Mouse (Mus musculus): Measurements from ENCODE around the gene Acad12. TPM values are rescaled to one million over a fixed set of nuclear protein-coding genes. Genes with fewer than 3 reads are reported as not detected.
A peak's percentile ranks its signal among the peaks of the same experiment; 100 is the strongest.

Acad12 gene
- polyA plus RNA-seq, 1 experiment = 5.3 TPM

DNA sequence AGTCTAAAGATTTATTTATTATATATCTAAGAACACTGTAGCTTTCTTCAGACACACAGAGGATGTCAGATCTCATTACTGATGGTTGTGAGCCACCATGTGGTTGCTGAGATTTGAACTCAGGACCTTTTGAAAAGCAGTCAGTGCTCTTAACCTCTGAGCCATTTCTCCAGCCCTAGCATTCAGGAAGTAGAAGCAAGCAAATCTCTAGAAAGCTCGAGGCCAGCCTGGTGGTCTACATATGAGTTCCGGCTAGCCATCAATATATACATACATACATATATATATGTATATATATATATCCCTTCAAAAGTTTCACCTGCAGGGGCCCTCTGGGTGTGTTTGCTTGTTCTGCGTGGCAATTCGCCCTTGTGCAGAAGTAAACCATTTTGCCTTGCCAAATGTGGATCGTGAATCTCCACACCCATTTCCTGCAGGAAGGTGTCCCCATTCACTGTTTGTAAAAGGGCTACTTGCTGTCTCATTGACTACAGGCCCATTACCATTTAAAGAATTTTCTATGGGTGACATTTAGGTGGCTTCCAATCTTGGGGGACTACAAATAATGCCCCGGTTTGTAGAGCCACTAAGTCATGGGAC lies 23.9 kb downstream of the Acad12 start:
- H3K4me1 ChIP-seq (ENCODE audit: control insufficient read depth, insufficient read depth, low read length) = no peaks in the 10 kb centered on the region
- 92% methylated on average over 6 of the region's 6 CpGs for WGBS
- DNase-seq = no peak
- TF ChIP-seq CTCF (IDR thresholded peaks at IDR 0.05; ENCODE audit: borderline replicate concordance, insufficient read depth, low read depth, low read length) (no peak), POLR2A (IDR thresholded peaks at IDR 0.05; ENCODE audit: borderline replicate concordance, insufficient read depth, low read length) (no peak)
- no peaks in the 10 kb centered on the region for H3K27me3 ChIP-seq (ENCODE audit: control insufficient read depth, insufficient read depth, low read length)
- H3K4me3 ChIP-seq (replicated peaks; ENCODE audit: insufficient read depth, low read depth, low read length) = no peak overlapping the region
- H3K27ac ChIP-seq (ENCODE audit: insufficient read depth, low read length) = no peak overlapping the region

DNA sequence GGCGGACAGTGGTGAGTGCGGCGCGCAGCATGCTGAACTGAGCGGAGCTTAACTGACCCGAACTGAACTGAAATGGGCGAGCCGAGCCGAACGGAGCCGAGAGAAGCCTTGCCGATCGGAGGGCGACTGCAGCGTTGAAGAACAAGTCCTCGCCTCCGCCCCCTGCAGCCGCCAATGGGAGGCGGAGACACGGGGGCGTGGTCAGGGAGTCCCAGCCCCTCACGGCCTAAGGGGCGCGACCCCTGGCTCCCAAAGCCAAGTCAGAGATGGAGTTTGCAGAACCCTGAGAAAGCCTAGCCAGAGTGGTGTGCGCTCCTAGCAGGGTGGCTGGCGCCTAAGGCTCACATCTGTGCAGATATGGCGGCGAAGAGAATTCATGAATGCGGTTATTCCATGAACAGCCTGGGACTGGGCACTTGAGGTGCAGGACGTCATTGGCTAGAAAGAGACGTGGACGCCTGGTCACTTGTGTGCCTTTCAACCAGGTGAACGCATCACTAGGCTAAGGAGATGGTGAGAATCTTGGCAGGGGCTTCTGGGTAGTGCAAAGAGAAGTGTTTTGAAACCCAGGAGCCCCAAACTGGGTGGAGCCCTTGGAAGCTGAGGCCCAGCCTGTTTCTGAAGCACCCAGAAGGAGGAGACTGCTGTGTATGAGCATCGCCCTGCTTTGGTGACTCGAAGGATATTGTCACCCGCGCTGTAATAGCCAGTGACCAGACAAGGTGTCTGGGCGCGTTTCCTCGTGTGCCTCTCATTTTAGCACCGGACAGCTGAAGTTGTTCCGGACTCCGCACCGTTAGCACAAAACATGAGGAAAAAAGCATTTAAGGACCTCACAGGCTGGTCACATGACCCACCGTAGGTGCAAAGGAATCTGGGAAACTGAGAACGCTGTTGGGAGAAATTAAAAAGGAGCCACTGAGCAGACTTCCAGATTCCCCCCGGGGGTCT lies 25.0 kb downstream of the Acad12 start, which contains the start of gene Aldh2:
TSS of gene Aldh2 (minus strand) at position 374 of the 951 bp plus-strand sequence.
- H3K27ac ChIP-seq (ENCODE audit: insufficient read depth, low read length) = no peak within 1 kb of the TSS
- peak; percentile 63 for DNase-seq
- no peak; the same call in 1 of the 2 replicates for TF ChIP-seq POLR2A (IDR thresholded peaks at IDR 0.05; ENCODE audit: borderline replicate concordance, insufficient read depth, low read length)
- TF ChIP-seq CTCF (IDR thresholded peaks at IDR 0.05; ENCODE audit: borderline replicate concordance, insufficient read depth, low read depth, low read length) = no peak
- WGBS = 3% methylated on average over 47 of the region's 47 CpGs
- no peaks in the 10 kb centered on the region for H3K4me1 ChIP-seq (ENCODE audit: control insufficient read depth, insufficient read depth, low read length)
- H3K27me3 ChIP-seq (ENCODE audit: control insufficient read depth, insufficient read depth, low read length) = no peaks in the 10 kb centered on the region
- peak within 1 kb of the TSS; percentile 68 for H3K4me3 ChIP-seq (replicated peaks; ENCODE audit: insufficient read depth, low read depth, low read length)

DNA sequence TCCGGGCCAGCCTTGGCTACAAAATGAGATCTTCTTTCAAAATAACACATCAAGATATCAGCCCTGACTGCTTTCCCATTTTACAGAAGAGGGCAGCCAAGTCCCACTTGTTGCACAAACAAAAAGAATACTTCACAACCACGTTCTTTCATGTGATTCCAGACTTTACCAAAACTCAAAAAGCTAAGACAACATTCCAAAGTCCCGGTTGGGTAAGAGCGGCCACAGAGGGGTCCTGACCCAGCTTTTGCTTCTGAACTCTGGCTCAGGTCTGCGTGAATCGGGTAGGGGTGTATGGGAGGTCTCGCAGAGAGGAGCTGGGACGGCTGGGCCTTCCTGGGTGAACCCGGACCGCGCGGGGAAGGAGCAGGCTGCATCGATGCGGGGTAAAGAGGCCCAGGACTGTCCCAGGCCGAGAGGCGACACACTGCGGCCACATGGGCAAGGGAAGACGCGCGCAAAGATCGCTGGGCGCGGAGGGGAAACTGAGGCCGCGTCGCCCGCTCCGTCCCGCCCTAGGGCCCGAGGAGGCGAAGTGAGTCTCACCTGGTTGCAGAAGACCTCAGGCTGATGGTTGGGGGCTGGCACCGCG lies 25.8 kb downstream of the Acad12 start:
- Histone ChIP-seq H3K4me1 (ENCODE audit: control insufficient read depth, insufficient read depth, low read length) (no peaks in the 10 kb centered on the region), H3K27ac (ENCODE audit: insufficient read depth, low read length) (no peak overlapping the region), H3K27me3 (ENCODE audit: control insufficient read depth, insufficient read depth, low read length) (no peaks in the 10 kb centered on the region), H3K4me3 (replicated peaks; ENCODE audit: insufficient read depth, low read depth, low read length) (peak overlapping the region; percentile 68)
- whole genome bisulfite sequencing = 7% methylated on average over 33 of the region's 33 CpGs
- TF ChIP-seq CTCF (IDR thresholded peaks at IDR 0.05; ENCODE audit: borderline replicate concordance, insufficient read depth, low read depth, low read length) (no peak), POLR2A (IDR thresholded peaks at IDR 0.05; ENCODE audit: borderline replicate concordance, insufficient read depth, low read length) (no peak)
- DNase-seq = no peak

DNA sequence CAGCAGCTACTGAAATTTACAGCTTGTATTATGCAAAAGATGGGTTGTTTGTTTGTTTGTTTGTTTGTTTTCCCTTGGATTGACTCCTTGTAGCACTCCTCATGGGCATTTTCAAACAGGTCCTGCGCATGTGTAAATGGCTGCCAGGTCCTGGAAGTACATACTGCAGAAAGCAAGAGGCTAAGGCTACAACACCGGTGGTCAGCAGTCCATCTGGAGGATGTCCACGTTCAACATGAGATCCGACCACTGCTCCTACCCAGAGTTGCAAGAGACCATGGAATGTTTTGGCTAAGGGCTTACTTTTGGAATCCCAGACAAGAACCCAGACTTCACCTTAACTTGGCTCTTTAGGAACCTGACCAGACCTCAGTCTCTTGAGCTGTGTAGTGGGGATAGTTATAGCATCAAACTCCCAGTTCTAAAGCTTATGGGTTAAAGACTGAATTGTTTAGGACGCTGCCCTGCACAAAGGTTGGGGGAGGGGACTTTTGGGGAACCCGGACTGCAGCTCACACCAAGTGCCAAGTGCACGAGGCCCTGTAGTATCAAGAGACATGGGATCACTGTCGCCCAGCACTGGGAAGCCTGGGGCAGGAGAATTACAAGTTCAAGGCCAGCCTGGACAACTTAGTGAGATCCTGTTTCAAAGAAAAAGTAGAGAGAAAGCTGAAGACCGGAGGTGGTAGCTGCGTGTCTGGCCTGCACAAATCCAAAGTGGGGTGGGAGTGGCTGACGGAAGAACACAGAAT lies 26.5 kb downstream of the Acad12 start:
- H3K27me3 ChIP-seq (ENCODE audit: control insufficient read depth, insufficient read depth, low read length) = no peaks in the 10 kb centered on the region
- H3K4me1 ChIP-seq (ENCODE audit: control insufficient read depth, insufficient read depth, low read length) = no peaks in the 10 kb centered on the region
- no peak overlapping the region for H3K4me3 ChIP-seq (replicated peaks; ENCODE audit: insufficient read depth, low read depth, low read length)
- DNase-seq = no peak
- TF ChIP-seq POLR2A (IDR thresholded peaks at IDR 0.05; ENCODE audit: borderline replicate concordance, insufficient read depth, low read length) (no peak), CTCF (IDR thresholded peaks at IDR 0.05; ENCODE audit: borderline replicate concordance, insufficient read depth, low read depth, low read length) (no peak)
- H3K27ac ChIP-seq (ENCODE audit: insufficient read depth, low read length) = no peak overlapping the region
- 66% methylated on average over 11 of the region's 11 CpGs for WGBS

DNA sequence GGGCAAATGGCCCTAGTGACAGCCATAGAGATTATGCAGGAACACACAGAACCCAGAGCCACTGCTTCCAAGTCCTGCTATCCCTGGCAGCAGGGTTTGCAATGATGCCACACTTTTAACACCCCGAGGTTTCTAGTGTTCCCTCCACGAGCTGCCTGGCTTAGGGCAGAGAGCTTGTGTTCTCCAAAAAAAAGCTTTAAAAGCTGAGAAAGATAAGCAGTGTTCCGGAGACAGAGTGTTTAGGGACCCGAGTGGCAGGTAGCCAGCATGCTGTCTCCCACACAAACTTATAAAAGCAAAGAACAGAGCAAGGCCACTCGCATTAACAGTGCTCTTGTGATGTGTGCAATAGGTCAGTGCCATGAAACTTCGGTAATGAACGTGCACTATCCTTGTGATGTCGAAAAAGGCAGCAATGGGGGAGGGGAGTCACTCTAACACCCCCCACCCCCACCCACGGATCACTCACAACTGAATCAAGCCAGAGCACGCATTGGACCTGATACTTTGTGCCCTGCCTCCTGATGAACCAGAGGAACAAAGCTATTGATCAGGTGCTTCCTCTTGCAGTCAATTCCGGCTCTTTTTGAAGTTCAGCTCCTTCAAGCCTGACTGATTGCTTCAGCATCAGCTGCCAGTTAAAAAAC lies 27.2 kb downstream of the Acad12 start:
- TF ChIP-seq POLR2A (IDR thresholded peaks at IDR 0.05; ENCODE audit: borderline replicate concordance, insufficient read depth, low read length) = no peak
- no peak for TF ChIP-seq CTCF (IDR thresholded peaks at IDR 0.05; ENCODE audit: borderline replicate concordance, insufficient read depth, low read depth, low read length)
- Histone ChIP-seq H3K4me1 (ENCODE audit: control insufficient read depth, insufficient read depth, low read length) (no peaks in the 10 kb centered on the region), H3K27ac (ENCODE audit: insufficient read depth, low read length) (no peak overlapping the region), H3K27me3 (ENCODE audit: control insufficient read depth, insufficient read depth, low read length) (no peaks in the 10 kb centered on the region), H3K4me3 (replicated peaks; ENCODE audit: insufficient read depth, low read depth, low read length) (no peak overlapping the region)
- DNase-seq = no peak
- 63% methylated on average over 11 of the region's 11 CpGs for WGBS

DNA sequence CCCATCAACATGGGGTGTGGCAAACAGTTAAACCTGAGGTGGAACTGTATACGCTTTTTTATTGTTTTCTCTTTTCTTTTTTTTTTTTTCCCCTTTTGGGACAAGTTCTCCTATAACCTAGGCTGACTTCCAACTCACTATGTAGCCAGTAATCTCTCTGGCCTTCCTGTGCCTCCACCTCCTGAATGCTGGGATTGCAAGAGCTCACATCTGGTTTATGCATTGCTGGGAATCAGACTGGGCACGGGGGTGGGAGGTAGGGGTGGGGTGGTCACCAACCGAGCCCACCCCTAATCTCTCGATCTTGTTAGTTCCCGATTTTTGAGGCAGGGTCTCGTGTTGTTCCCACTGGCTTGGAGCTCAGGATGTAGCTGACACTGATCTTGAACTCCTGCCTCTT lies 28.8 kb downstream of the Acad12 start:
- Histone ChIP-seq H3K4me1 (ENCODE audit: control insufficient read depth, insufficient read depth, low read length) (no peaks in the 10 kb centered on the region), H3K4me3 (replicated peaks; ENCODE audit: insufficient read depth, low read depth, low read length) (no peak overlapping the region), H3K27me3 (ENCODE audit: control insufficient read depth, insufficient read depth, low read length) (no peaks in the 10 kb centered on the region), H3K27ac (ENCODE audit: insufficient read depth, low read length) (no peak overlapping the region)
- WGBS = 83% methylated on average over 6 of the region's 6 CpGs
- no peak for DNase-seq
- TF ChIP-seq POLR2A (IDR thresholded peaks at IDR 0.05; ENCODE audit: borderline replicate concordance, insufficient read depth, low read length) (no peak), CTCF (IDR thresholded peaks at IDR 0.05; ENCODE audit: borderline replicate concordance, insufficient read depth, low read depth, low read length) (no peak)
